Mouse (Mus musculus): ENCODE data around the gene Hist1h3f.

GRCm38 (mm10) chr13:23495526-23495925, 48.3 kb upstream of the Hist1h3f start:
- TF ChIP-seq CTCF (IDR thresholded peaks at IDR 0.05; ENCODE audit: control insufficient read depth, insufficient read depth, insufficient replicate concordance, low read depth, low read length), result no peak
- no peak for TF ChIP-seq POLR2A (IDR thresholded peaks at IDR 0.05; ENCODE audit: control insufficient read depth, low read depth, low read length)
